Mouse (Mus musculus) neural tube, embryonic 12.5 days (tissue): ENCODE results near the gene Wbp1l. TPM values are rescaled to one million over a fixed set of nuclear protein-coding genes. Genes with fewer than 3 reads are reported as not detected.
"Not testable (repeated sequence)": the region's sequence is repeated elsewhere in the genome, so short reads cannot be mapped to it uniquely, and the experiment has no call there.

Experiments
- ATAC-seq: fragments of 200-750 bp; cut with Nextera tagmentation; 2 replicates; pipeline ENCODE4 v1.8.0; 2017; ENCODE audit warnings: low read depth, mild to moderate bottlenecking, moderate TSS enrichment, moderate library complexity; ENCODE audit not compliant: low FRiP score
- H3K27ac ChIP-seq: fragments of 300-500 bp; sonication (generic); 2 replicates; pipeline ENCODE4 v1.5.1; 2016
- H3K27me3 ChIP-seq: fragments of 300-500 bp; sonication (generic); replicated peaks from 2 replicates; pipeline ENCODE4 v1.6.1; 2016; ENCODE audit warnings: mild to moderate bottlenecking
- H3K36me3 ChIP-seq: fragments of 300-500 bp; sonication (generic); 2 replicates; pipeline ENCODE4 v1.6.1; 2016; ENCODE audit warnings: mild to moderate bottlenecking
- H3K4me1 ChIP-seq: fragments of 300-500 bp; sonication (generic); 2 replicates; pipeline ENCODE4 v1.6.1; 2016
- H3K4me2 ChIP-seq: fragments of 300-500 bp; sonication (generic); replicated peaks from 2 replicates; pipeline ENCODE4 v1.6.1; 2016; ENCODE audit warnings: mild to moderate bottlenecking
- H3K4me3 ChIP-seq: fragments of 300-500 bp; sonication (generic); 2 replicates; pipeline ENCODE4 v1.5.1; 2016
- H3K9ac ChIP-seq: fragments of 300-500 bp; sonication (generic); 2 replicates; pipeline ENCODE4 v1.6.1; 2016; ENCODE audit warnings: mild to moderate bottlenecking
- H3K9me3 ChIP-seq: fragments of 300-500 bp; sonication (generic); 2 replicates; pipeline ENCODE4 v1.6.1; 2016; ENCODE audit warnings: mild to moderate bottlenecking
- WGBS: fragments of 180-500 bp; shearing (Covaris S2); methylation state at CpG from one replicate; pipeline ENCODE4 v1.1.7; 2016; 5-methylcytosine and 5-hydroxymethylcytosine counted together
- polyA plus RNA-seq: library from polyadenylated mRNA; unstranded; fragments of >200 nt; fragmentation: Nextera tagmentation; extraction: Ambion mirVana; gene quantifications from 2 replicates; pipeline ENCODE4 v1.2.1, GENCODE M21; 2016

Wbp1l gene
- polyA plus RNA-seq = 53.4 and 54.8 TPM in 2 replicates

- Histone ChIP-seq H3K9me3 (no peaks in the 10 kb centered on the region), H3K4me3 (peak within 1 kb of the TSS; percentile 95), H3K4me2 (peak within 1 kb of the TSS; percentile 94), H3K27ac (0 out of 2 replicates have a peak within 1 kb of the TSS, but pooled peaks have one; percentile 68), H3K27me3 (no peaks in the 10 kb centered on the region), H3K36me3 (peaks cover 13% of the 10 kb centered on the region; the same call in 1 of the 2 replicates), H3K4me1 (peaks cover 11% of the 10 kb centered on the region), H3K9ac (peak within 1 kb of the TSS; percentile 80)
- peak; percentile 99 for ATAC-seq
- WGBS = under 1% methylated on average over 22 of the region's 22 CpGs
These were observed at the start of gene Wbp1l for GRCm38 (mm10) chr19:46598720-46599252. Wbp1l (plus strand) TSS chr19:46599084.

DNA sequence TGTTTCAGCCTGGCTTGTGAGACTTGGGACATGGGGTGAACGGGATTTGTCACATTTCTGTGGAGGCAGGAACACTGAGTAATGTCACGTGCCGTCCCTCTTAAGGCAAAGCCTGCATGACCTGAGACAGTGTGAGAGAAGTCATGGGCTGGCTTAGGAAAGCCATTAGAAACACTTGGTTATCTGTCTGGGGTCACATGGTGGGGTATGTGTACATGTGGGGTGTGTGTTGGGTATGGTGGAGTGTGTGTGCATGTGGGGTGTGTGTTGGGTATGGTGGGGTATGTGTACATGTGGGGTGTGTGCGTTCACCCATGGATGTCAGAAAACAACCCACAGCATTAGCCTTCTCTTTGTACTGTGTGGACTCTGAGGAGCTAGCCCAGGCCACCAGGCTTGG lies 48.5 kb upstream of the Wbp1l start:
- Histone ChIP-seq H3K27ac (no peak overlapping the region), H3K4me2 (no peak overlapping the region), H3K9me3 (no peaks in the 10 kb centered on the region), H3K27me3 (no peaks in the 10 kb centered on the region), H3K4me1 (peaks cover 8% of the 10 kb centered on the region; the same call in 1 of the 2 replicates), H3K4me3 (no peak overlapping the region), H3K9ac (no peak overlapping the region), H3K36me3 (peaks cover 45% of the 10 kb centered on the region)
- WGBS = 89% methylated on average over 4 of the region's 4 CpGs
- ATAC-seq = no peak

- H3K4me3 ChIP-seq = no peak overlapping the region
- 88% methylated on average over 4 of the region's 4 CpGs for WGBS
- H3K9me3 ChIP-seq = no peaks in the 10 kb centered on the region
- H3K4me1 ChIP-seq = peaks cover 8% of the 10 kb centered on the region; the same call in 1 of the 2 replicates
- no peaks in the 10 kb centered on the region for H3K27me3 ChIP-seq
- H3K9ac ChIP-seq = no peak overlapping the region
- ATAC-seq = no peak
- H3K27ac ChIP-seq = no peak overlapping the region
- H3K4me2 ChIP-seq = no peak overlapping the region
- peaks cover 56% of the 10 kb centered on the region for H3K36me3 ChIP-seq
These were observed 46.4 kb upstream of the Wbp1l start for GRCm38 (mm10) chr19:46552496-46552895.

GRCm38 (mm10) chr19:46553541-46553955 lies 45.3 kb upstream of the Wbp1l start:
- 70% methylated on average over 11 of the region's 11 CpGs for WGBS
- peaks cover 5% of the 10 kb centered on the region; the same call in 1 of the 2 replicates for H3K4me1 ChIP-seq
- no peaks in the 10 kb centered on the region for H3K27me3 ChIP-seq
- no peak overlapping the region for H3K27ac ChIP-seq
- H3K9me3 ChIP-seq = no peaks in the 10 kb centered on the region
- peaks cover 64% of the 10 kb centered on the region for H3K36me3 ChIP-seq
- 0 out of 2 replicates have a peak, but pooled peaks have one; percentile 21 for ATAC-seq
- H3K9ac ChIP-seq = no peak overlapping the region
- no peak overlapping the region for H3K4me3 ChIP-seq
- H3K4me2 ChIP-seq = no peak overlapping the region

- no peaks in the 10 kb centered on the region for H3K9me3 ChIP-seq
- WGBS = 74% methylated on average over 8 of the region's 8 CpGs
- no peak for ATAC-seq
- H3K9ac ChIP-seq = no peak overlapping the region
- H3K27ac ChIP-seq = no peak overlapping the region
- H3K4me1 ChIP-seq = peaks cover 5% of the 10 kb centered on the region; the same call in 1 of the 2 replicates
- H3K4me3 ChIP-seq = no peak overlapping the region
- H3K27me3 ChIP-seq = no peaks in the 10 kb centered on the region
- H3K4me2 ChIP-seq = no peak overlapping the region
- peaks cover 41% of the 10 kb centered on the region for H3K36me3 ChIP-seq
These were observed 40.9 kb upstream of the Wbp1l start for GRCm38 (mm10) chr19:46558009-46558408.

DNA sequence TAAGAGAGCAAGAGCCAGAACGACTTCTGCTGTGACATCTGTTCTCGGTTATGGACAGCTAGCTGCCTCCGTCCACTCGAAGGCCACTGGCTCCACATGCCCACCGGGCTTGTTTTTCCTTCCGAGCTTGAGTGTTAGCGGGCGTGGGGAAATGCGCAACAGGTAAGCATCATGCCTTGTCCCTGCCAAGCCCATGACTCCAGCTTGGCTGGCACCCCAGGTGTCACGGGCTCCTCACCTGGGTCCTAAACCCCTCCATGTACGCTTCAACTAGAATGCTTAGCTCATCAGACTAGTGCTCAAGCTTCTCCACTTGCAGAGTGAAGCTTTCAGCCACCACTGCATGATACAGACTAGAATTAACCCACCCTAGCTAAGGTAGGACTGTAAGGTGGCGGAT lies 40.3 kb upstream of the Wbp1l start:
- WGBS = 79% methylated on average over 12 of the region's 12 CpGs
- no peak overlapping the region for H3K27ac ChIP-seq
- H3K36me3 ChIP-seq = peaks cover 41% of the 10 kb centered on the region
- H3K4me3 ChIP-seq = no peak overlapping the region
- H3K9me3 ChIP-seq = no peaks in the 10 kb centered on the region
- peaks cover 2% of the 10 kb centered on the region; the same call in 1 of the 2 replicates for H3K4me1 ChIP-seq
- no peak overlapping the region for H3K9ac ChIP-seq
- ATAC-seq = no peak
- H3K27me3 ChIP-seq = no peaks in the 10 kb centered on the region
- no peak overlapping the region for H3K4me2 ChIP-seq

DNA sequence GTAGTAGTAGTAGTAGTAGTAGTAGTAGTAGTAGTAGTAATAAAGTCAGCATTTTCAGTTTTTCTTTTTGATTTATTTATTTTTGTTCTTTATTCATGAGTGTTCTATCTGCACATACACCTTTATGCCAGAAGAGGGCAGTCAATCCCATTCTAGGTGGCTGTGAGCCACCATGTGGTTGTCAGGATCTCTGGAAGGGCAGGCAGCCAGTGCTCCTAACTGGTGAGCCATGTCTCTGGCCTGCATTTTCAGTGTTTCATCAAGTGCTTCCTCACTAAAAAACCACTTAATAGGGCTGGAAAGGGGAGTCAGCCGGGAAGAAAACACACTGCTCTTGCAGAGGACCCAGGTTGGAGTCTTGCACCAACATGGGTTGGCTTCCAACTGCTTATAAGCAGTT lies 36.8 kb upstream of the Wbp1l start:
- Histone ChIP-seq H3K27ac (no peak overlapping the region), H3K27me3 (no peaks in the 10 kb centered on the region), H3K36me3 (peaks cover 16% of the 10 kb centered on the region), H3K4me1 (no peaks in the 10 kb centered on the region), H3K9ac (no peak overlapping the region), H3K4me3 (no peak overlapping the region), H3K4me2 (no peak overlapping the region), H3K9me3 (no peaks in the 10 kb centered on the region)
- WGBS = 48% methylated on average over 1 of the region's 1 CpGs
- no peak for ATAC-seq

DNA sequence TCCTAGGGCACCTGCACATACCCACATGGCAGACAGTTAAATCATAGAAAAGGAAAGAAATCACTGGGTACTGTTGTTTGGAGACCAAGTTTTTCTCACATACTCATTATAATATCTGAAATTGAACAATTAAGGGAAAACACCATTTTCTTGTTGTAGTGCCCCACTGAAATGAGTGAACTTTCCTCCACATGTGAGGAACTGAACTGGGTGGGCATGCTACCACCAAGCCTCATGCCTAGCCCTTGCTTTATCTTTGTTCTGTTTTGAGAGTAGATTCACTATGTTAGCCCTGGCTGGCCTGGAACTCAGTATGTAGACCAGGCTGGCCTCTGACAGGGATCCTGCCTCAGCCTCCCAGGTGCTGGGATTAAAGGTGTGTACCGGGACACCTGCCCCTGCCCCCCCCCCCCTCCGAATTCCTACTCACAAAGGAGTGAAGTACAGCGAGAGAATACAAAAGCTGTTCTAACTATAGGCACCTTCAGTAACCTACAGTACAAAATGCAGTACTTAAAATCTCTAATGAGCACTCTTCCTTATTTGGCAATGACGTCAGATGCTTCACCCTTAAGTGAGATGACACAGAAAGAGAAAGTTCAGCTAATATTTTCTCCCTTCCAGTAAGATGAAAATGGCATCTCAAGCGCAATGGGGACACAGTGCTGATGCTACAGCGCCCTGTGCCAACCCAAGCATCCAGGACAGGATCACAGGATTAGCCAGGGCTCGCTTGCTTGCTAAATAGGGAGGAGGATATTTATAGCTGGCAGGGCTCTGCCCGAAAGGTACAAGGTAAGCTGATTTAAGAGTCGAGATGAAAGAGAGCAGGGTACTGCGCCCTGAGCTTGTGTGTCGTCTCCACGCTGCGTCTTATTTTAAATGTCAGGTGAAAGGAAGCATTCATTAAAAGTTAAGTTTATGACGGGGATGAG lies 36.0 kb upstream of the Wbp1l start:
- Histone ChIP-seq H3K4me2 (no peak overlapping the region), H3K4me3 (no peak overlapping the region), H3K27ac (no peak overlapping the region), H3K9ac (no peak overlapping the region), H3K4me1 (no peaks in the 10 kb centered on the region), H3K36me3 (peaks cover 14% of the 10 kb centered on the region), H3K9me3 (no peaks in the 10 kb centered on the region), H3K27me3 (no peaks in the 10 kb centered on the region)
- no peak for ATAC-seq
- 88% methylated on average over 14 of the region's 14 CpGs for WGBS

DNA sequence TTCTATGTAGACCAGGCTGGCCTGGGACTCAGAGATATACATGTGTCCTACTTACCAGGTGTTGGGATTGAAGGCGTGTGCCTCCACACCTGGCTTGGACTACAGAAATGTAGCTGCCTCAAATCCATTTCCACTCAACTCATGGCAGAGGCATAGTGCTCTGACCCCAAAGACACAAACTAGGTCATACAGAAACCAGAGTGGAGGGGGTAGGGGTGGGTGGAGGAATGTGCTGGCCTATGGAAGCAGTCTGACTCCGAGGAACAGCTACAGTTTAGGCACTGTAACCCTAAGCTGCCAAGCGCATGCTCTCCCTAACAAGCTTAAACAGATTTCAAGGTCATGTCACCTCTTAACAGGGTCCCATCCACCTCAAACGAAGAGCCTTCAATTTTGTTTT lies 35.3 kb upstream of the Wbp1l start:
- Histone ChIP-seq H3K36me3 (peaks cover 9% of the 10 kb centered on the region), H3K9ac (no peak overlapping the region), H3K9me3 (no peaks in the 10 kb centered on the region), H3K4me3 (no peak overlapping the region), H3K4me1 (no peaks in the 10 kb centered on the region), H3K27ac (no peak overlapping the region), H3K27me3 (no peaks in the 10 kb centered on the region), H3K4me2 (no peak overlapping the region)
- ATAC-seq = no peak
- WGBS = 89% methylated on average over 4 of the region's 4 CpGs

- H3K9me3 ChIP-seq = no peaks in the 10 kb centered on the region
- no peak overlapping the region for H3K4me3 ChIP-seq
- 79% methylated on average over 14 of the region's 14 CpGs for WGBS
- no peak for ATAC-seq
- H3K27me3 ChIP-seq = no peaks in the 10 kb centered on the region
- H3K36me3 ChIP-seq = peaks cover 9% of the 10 kb centered on the region
- no peak overlapping the region for H3K27ac ChIP-seq
- no peak overlapping the region for H3K4me2 ChIP-seq
- no peaks in the 10 kb centered on the region for H3K4me1 ChIP-seq
- no peak overlapping the region for H3K9ac ChIP-seq
These were observed 34.8 kb upstream of the Wbp1l start for GRCm38 (mm10) chr19:46564043-46564462.

- H3K27ac ChIP-seq, ATAC-seq: not testable (repeated sequence)
These were observed 27.5 kb upstream of the Wbp1l start for GRCm38 (mm10) chr19:46571211-46571877.

GRCm38 (mm10) chr19:46571878-46572244 lies 27.0 kb upstream of the Wbp1l start:
- Histone ChIP-seq H3K27me3 (no peaks in the 10 kb centered on the region), H3K4me1 (peaks cover 6% of the 10 kb centered on the region; the same call in 1 of the 2 replicates), H3K4me2 (peak overlapping the region; percentile 76), H3K9ac (peak overlapping the region; percentile 72), H3K9me3 (no peaks in the 10 kb centered on the region), H3K4me3 (peak overlapping the region; percentile 73), H3K27ac (no peak overlapping the region), H3K36me3 (peaks cover 5% of the 10 kb centered on the region)
- ATAC-seq = no peak
- 26% methylated on average over 10 of the region's 10 CpGs for WGBS

More at GRCm38 (mm10) chr19:46571211-46571877, 27.5 kb upstream of the Wbp1l start:
- peak overlapping the region; percentile 73; the same call in 1 of the 2 replicates for H3K4me3 ChIP-seq
- peak overlapping the region; percentile 76 for H3K4me2 ChIP-seq
- not testable (repeated sequence) for H3K4me1 ChIP-seq, H3K9me3 ChIP-seq, H3K36me3 ChIP-seq, H3K27me3 ChIP-seq, H3K9ac ChIP-seq
- 81% methylated on average over 3 of the region's 3 CpGs for WGBS
